ENCODE assay signal across 8 mouse cellular contexts in genomic region chr9:25027581-25027980, GRCm38 (mm10).
A peak's percentile ranks its signal among the peaks of the same experiment; 100 is the strongest.
DNase-seq lines count a peak whose midpoint lies in the region; ATAC-seq and TF ChIP-seq lines count a peak whose summit lies in the region.

No protein-coding gene starts in this region.

- no peak overlapping the region for H3K4me3 ChIP-seq in hindbrain, embryonic 10.5 days
- H3K4me3 ChIP-seq in hindbrain, embryonic 13.5 days = no peak overlapping the region
- no peak overlapping the region for H3K4me3 ChIP-seq in lung, embryonic 14.5 days (ENCODE audit: low read depth, low read length)

- no peak for ATAC-seq in hindbrain, embryonic 13.5 days (ENCODE audit: low FRiP score)
- ATAC-seq in lung, embryonic 14.5 days (ENCODE audit: insufficient read depth) = no peak

- peak; percentile 65 for DNase-seq in hindbrain, embryonic 10.5 days (ENCODE audit: low spot score)
- peak; percentile 77 for DNase-seq in NIH3T3 (ENCODE audit: low read depth)
- DNase-seq in cerebellum, postnatal 4 days (ENCODE audit: low spot score in 2 of 2) = peak; percentile 27 to 61
- peak; percentile 8 to 53 for DNase-seq in heart, adult 9 months (ENCODE audit: low spot score in 2 of 2)
- DNase-seq in kidney, postnatal 4 days = peak; percentile 67 to 69
- peak; percentile 86 for DNase-seq in lung, embryonic 14.5 days
- DNase-seq in right cerebral cortex, postnatal 14 days = peak; percentile 56

- H3K27ac ChIP-seq in hindbrain, embryonic 10.5 days = no peak overlapping the region
- H3K27ac ChIP-seq in hindbrain, embryonic 13.5 days = no peak overlapping the region
- no peak overlapping the region for H3K27ac ChIP-seq in lung, embryonic 14.5 days (ENCODE audit: low read depth)

- H3K4me1 ChIP-seq in hindbrain, embryonic 10.5 days (replicated peaks) = no peaks in the 10 kb centered on the region
- H3K4me1 ChIP-seq in hindbrain, embryonic 13.5 days (replicated peaks) = no peaks in the 10 kb centered on the region
- no peaks in the 10 kb centered on the region for H3K4me1 ChIP-seq in lung, embryonic 14.5 days (ENCODE audit: insufficient read depth)

- H3K4me2 ChIP-seq in hindbrain, embryonic 13.5 days = no peak overlapping the region
- H3K4me2 ChIP-seq in lung, embryonic 14.5 days = no peak overlapping the region

- H3K36me3 ChIP-seq in hindbrain, embryonic 10.5 days = no peaks in the 10 kb centered on the region
- H3K36me3 ChIP-seq in hindbrain, embryonic 13.5 days = no peaks in the 10 kb centered on the region
- no peaks in the 10 kb centered on the region for H3K36me3 ChIP-seq in lung, embryonic 14.5 days (ENCODE audit: insufficient read depth)

- 8% methylated on average over 8 of the region's 8 CpGs for WGBS in hindbrain, embryonic 10.5 days
- WGBS in hindbrain, embryonic 13.5 days = 10% methylated on average over 8 of the region's 8 CpGs
- WGBS in lung, embryonic 14.5 days = 6% methylated on average over 8 of the region's 8 CpGs

- TF ChIP-seq CTCF in lung, embryonic 14.5 days (IDR thresholded peaks at IDR 0.05; ENCODE audit: low read depth) = peak; percentile 95

- H3K9me3 ChIP-seq in hindbrain, embryonic 10.5 days = no peaks in the 10 kb centered on the region
- H3K9me3 ChIP-seq in hindbrain, embryonic 13.5 days = no peaks in the 10 kb centered on the region
- no peaks in the 10 kb centered on the region for H3K9me3 ChIP-seq in lung, embryonic 14.5 days (ENCODE audit: low read depth, low read length)

- no peak overlapping the region for H3K9ac ChIP-seq in hindbrain, embryonic 13.5 days
- H3K9ac ChIP-seq in lung, embryonic 14.5 days = no peak overlapping the region

- no peaks in the 10 kb centered on the region for H3K27me3 ChIP-seq in hindbrain, embryonic 10.5 days (ENCODE audit: insufficient read depth, poor library complexity, severe bottlenecking)
- peaks cover 5% of the 10 kb centered on the region; the same call in 1 of the 2 replicates for H3K27me3 ChIP-seq in hindbrain, embryonic 13.5 days
- no peaks in the 10 kb centered on the region for H3K27me3 ChIP-seq in lung, embryonic 14.5 days (ENCODE audit: insufficient read depth, low read length)

Comparison
In these comparisons a context has a peak if more than half of its experiments do, and no peak if none do; other contexts are left out.
1. DNase-seq: peak in every context shown above with its lines; median percentile 86 in lung, embryonic 14.5 days; 77 in NIH3T3; 68 in kidney, postnatal 4 days; 65 in hindbrain, embryonic 10.5 days; 56 in right cerebral cortex, postnatal 14 days; 44 in cerebellum, postnatal 4 days; 30 in heart, adult 9 months.